Mouse (Mus musculus): ENCODE measurements around the gene Best3. TPM values are rescaled to one million over a fixed set of nuclear protein-coding genes. Genes with fewer than 3 reads are reported as not detected.

The Best3 gene
- polyA plus RNA-seq, 1 experiment from 2014 or later: 0.20 TPM

DNA sequence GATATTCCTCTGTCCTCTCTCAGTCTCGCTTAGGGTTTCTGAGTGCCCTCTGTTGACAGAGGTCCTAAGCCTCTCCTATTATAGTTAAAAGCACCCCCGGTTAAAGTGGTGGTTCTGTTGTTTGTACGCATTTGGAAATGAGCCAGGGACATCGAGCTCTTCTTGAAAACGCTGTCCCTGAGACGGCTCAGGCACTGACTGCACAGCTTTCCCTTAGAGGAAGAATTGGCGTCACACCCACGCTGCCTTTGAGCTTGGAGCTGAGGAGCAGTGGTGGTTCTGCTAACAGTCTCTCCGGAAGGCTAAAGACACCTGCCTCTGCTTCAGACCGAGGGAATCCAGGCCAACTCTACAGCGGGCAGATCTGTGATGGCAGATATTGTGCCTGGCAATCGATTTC lies 14.9 kb downstream of the Best3 start:
- 73% methylated on average over 12 of the region's 12 CpGs for WGBS

DNA sequence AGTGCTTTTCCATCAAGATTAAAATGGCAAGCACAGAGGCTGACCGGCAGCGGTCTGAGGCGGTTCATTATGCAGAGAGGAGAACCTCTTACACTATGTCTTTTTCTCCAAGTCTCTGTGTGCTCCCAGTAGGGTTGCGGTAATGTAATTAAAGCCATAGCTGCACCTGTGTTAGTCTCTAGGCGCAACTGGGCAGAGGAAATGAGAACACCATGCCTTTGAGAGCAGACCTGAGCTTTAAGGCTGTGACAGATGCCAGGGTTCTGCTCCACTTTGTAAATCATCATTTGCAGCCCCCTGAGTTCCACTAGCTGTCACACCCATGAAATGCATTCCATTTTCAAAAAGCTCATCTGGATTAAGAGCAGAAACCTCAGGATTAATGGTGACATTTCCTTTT lies 18.6 kb downstream of the Best3 start:
- WGBS: 82% methylated on average over 5 of the region's 5 CpGs
- no peaks in the 10 kb centered on the region for H3K27me3 ChIP-seq (ENCODE audit: control insufficient read depth, insufficient read depth, low read length)
- ATAC-seq (replicated peaks; ENCODE audit: insufficient number of reproducible peaks, low FRiP score, low TSS enrichment, low read depth): no peak
- no peaks in the 10 kb centered on the region for H3K36me3 ChIP-seq (replicated peaks; ENCODE audit: control insufficient read depth, insufficient read depth, low read depth, low read length)
- no peak overlapping the region for H3K4me3 ChIP-seq (ENCODE audit: low read depth, low read length)
- H3K4me1 ChIP-seq (ENCODE audit: control insufficient read depth, insufficient read depth, low read length): no peaks in the 10 kb centered on the region
- no peak overlapping the region for H3K4me2 ChIP-seq (ENCODE audit: low read depth, low read length)
- no peak overlapping the region for H3K27ac ChIP-seq (replicated peaks; ENCODE audit: low read depth, low read length)
- H3K9me3 ChIP-seq (replicated peaks; ENCODE audit: control insufficient read depth, low read length): no peaks in the 10 kb centered on the region
- H3K9ac ChIP-seq (replicated peaks; ENCODE audit: low read length): no peak overlapping the region
- no peak for DNase-seq (ENCODE audit: low spot score)

More for the DNA sequence above, 14.9 kb downstream of the Best3 start:
- H3K27me3 ChIP-seq (ENCODE audit: control insufficient read depth, insufficient read depth, low read length): no peaks in the 10 kb centered on the region
- no peaks in the 10 kb centered on the region for H3K4me1 ChIP-seq (ENCODE audit: control insufficient read depth, insufficient read depth, low read length)
- no peak overlapping the region for H3K4me2 ChIP-seq (ENCODE audit: low read depth, low read length)
- no peak overlapping the region for H3K9ac ChIP-seq (replicated peaks; ENCODE audit: low read length)
- no peak overlapping the region for H3K4me3 ChIP-seq (ENCODE audit: low read depth, low read length)
- H3K36me3 ChIP-seq (replicated peaks; ENCODE audit: control insufficient read depth, insufficient read depth, low read depth, low read length): no peaks in the 10 kb centered on the region
- no peak overlapping the region for H3K27ac ChIP-seq (replicated peaks; ENCODE audit: low read depth, low read length)
- no peak for DNase-seq (ENCODE audit: low spot score)
- no peaks in the 10 kb centered on the region for H3K9me3 ChIP-seq (replicated peaks; ENCODE audit: control insufficient read depth, low read length)
- no peak for ATAC-seq (replicated peaks; ENCODE audit: insufficient number of reproducible peaks, low FRiP score, low TSS enrichment, low read depth)

DNA sequence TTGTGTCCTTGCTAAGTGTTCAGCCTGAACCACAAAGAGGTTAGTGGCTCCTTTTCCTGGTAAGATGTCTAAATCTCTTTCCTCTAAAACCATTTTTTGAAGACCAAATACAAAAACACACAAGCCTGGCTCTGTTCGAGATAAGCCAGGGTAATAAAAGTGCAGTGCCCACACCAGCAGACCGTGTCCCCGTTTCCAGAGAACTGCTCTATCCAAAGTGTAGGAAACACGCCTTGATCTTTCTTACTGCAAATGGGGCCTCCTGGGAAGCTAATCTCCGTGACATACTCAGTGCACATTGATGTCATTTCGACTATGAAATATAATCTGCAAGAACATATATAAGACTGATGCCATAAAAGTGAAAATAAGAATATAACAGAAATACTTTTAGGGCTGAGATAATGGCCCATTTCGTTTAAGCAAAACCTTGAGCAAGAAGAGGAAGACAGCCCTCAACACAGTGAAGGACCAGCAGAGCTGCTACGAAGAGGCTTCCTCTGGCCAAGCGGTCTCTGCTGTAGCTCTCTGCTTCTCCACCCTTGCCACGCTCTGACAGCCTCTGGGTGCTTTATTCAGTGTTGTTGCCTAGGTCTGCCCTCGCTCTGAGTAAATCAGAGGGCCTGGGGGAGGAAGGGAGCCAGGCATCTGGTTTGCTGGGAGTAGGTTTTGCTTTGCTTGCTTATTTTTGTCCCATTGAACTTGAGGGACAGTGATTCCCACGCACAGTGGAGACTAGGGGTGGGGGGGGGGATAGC lies 19.8 kb downstream of the Best3 start:
- Histone ChIP-seq H3K4me3 (ENCODE audit: low read depth, low read length) (no peak overlapping the region), H3K9me3 (replicated peaks; ENCODE audit: control insufficient read depth, low read length) (no peaks in the 10 kb centered on the region), H3K4me2 (ENCODE audit: low read depth, low read length) (no peak overlapping the region), H3K36me3 (replicated peaks; ENCODE audit: control insufficient read depth, insufficient read depth, low read depth, low read length) (no peaks in the 10 kb centered on the region), H3K27me3 (ENCODE audit: control insufficient read depth, insufficient read depth, low read length) (no peaks in the 10 kb centered on the region), H3K4me1 (ENCODE audit: control insufficient read depth, insufficient read depth, low read length) (no peaks in the 10 kb centered on the region), H3K9ac (replicated peaks; ENCODE audit: low read length) (no peak overlapping the region), H3K27ac (replicated peaks; ENCODE audit: low read depth, low read length) (no peak overlapping the region)
- ATAC-seq (replicated peaks; ENCODE audit: insufficient number of reproducible peaks, low FRiP score, low TSS enrichment, low read depth) (no peak), DNase-seq (ENCODE audit: low spot score) (no peak)
- 74% methylated on average over 12 of the region's 12 CpGs for WGBS

DNA sequence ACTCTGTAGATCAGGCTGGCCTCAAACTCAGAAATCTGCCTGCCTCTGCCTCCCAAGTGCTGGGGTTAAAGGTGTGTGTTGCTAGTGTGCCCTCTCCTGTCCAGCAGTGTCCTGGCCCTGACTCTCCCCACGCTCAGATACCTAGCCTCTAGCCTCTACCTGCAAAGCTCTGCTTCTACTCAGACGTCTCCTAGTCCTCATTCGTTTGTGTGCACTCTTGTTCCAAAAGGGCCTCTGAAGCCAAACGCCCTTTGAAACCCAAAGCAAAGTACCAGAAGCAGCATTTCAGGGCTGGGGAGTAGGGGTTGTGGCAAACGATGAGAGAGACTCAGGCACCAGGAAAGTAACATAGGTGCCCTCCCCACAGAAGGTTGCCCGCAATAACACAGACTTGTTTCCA lies 23.6 kb downstream of the Best3 start:
- no peaks in the 10 kb centered on the region; the same call in 1 of the 2 replicates for H3K4me1 ChIP-seq (ENCODE audit: control insufficient read depth, insufficient read depth, low read length)
- no peaks in the 10 kb centered on the region for H3K36me3 ChIP-seq (replicated peaks; ENCODE audit: control insufficient read depth, insufficient read depth, low read depth, low read length)
- H3K9me3 ChIP-seq (replicated peaks; ENCODE audit: control insufficient read depth, low read length): no peaks in the 10 kb centered on the region
- H3K4me3 ChIP-seq (ENCODE audit: low read depth, low read length): no peak overlapping the region
- DNase-seq (ENCODE audit: low spot score) (no peak), ATAC-seq (replicated peaks; ENCODE audit: insufficient number of reproducible peaks, low FRiP score, low TSS enrichment, low read depth) (no peak)
- 84% methylated on average over 6 of the region's 6 CpGs for WGBS
- H3K9ac ChIP-seq (replicated peaks; ENCODE audit: low read length): no peak overlapping the region
- no peaks in the 10 kb centered on the region for H3K27me3 ChIP-seq (ENCODE audit: control insufficient read depth, insufficient read depth, low read length)
- H3K4me2 ChIP-seq (ENCODE audit: low read depth, low read length): no peak overlapping the region
- no peak overlapping the region for H3K27ac ChIP-seq (replicated peaks; ENCODE audit: low read depth, low read length)

DNA sequence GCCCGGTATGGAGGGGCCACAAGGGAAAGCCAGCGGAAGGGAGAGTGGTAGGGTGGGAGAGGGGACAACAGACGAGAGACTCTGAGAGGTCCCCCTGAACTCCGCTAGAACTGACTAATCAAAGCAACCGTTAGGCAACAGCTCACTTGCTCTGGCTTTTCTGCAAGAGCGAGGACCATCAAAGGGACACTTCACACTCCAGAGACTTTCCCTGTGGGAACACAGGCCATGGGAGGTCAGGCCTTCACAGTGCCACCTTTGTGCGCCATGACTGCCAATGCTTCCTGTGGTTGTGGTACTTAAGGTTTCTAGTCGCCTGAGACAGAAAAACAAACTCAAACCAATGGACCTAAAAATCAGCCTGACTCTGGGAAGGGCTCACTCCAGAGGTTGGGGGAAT lies 24.9 kb downstream of the Best3 start:
- no peaks in the 10 kb centered on the region for H3K9me3 ChIP-seq (replicated peaks; ENCODE audit: control insufficient read depth, low read length)
- H3K9ac ChIP-seq (replicated peaks; ENCODE audit: low read length): no peak overlapping the region
- DNase-seq (ENCODE audit: low spot score) (no peak), ATAC-seq (replicated peaks; ENCODE audit: insufficient number of reproducible peaks, low FRiP score, low TSS enrichment, low read depth) (no peak)
- no peak overlapping the region for H3K4me3 ChIP-seq (ENCODE audit: low read depth, low read length)
- H3K4me2 ChIP-seq (ENCODE audit: low read depth, low read length): no peak overlapping the region
- 28% methylated on average over 8 of the region's 8 CpGs for WGBS
- no peaks in the 10 kb centered on the region for H3K36me3 ChIP-seq (replicated peaks; ENCODE audit: control insufficient read depth, insufficient read depth, low read depth, low read length)
- no peaks in the 10 kb centered on the region; the same call in 1 of the 2 replicates for H3K4me1 ChIP-seq (ENCODE audit: control insufficient read depth, insufficient read depth, low read length)
- H3K27ac ChIP-seq (replicated peaks; ENCODE audit: low read depth, low read length): no peak overlapping the region
- H3K27me3 ChIP-seq (ENCODE audit: control insufficient read depth, insufficient read depth, low read length): no peaks in the 10 kb centered on the region

DNA sequence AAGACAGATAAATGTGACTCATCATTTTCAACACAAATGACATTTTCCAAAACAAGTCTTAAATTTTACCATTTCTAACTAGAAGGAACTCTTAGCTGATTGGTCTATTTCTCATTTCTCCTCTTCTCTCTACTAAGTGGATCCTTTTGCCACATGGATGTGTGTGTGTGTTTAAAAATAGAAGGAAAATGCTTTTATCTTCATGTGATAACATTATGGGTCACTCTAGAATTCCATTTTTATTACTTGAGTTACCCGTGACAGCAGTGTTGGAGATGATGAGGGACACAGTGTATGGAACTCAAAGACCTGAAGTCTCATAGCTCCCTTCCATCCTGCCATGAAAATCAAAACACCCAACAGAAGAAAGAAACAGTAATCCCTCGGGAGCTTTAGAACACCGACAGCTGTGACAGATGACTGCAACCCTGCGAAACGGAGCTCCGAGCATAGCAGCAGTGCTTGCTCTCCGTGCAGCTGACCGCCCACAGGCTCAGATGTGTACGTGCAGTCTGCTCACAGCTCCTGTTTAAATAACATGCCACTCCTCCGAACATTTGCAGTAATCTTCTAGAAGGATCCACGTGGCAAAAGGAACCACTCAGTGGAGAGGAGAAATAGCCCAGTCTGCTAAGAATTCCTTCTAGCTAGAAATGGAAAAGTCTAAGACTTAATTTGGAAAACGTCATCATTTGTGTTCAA lies 27.7 kb downstream of the Best3 start:
- no peak overlapping the region for H3K27ac ChIP-seq (replicated peaks; ENCODE audit: low read depth, low read length)
- H3K4me3 ChIP-seq (ENCODE audit: low read depth, low read length): no peak overlapping the region
- DNase-seq (ENCODE audit: low spot score): peak; percentile 54
- no peak overlapping the region for H3K4me2 ChIP-seq (ENCODE audit: low read depth, low read length)
- no peak overlapping the region for H3K9ac ChIP-seq (replicated peaks; ENCODE audit: low read length)
- no peaks in the 10 kb centered on the region; the same call in 1 of the 2 replicates for H3K4me1 ChIP-seq (ENCODE audit: control insufficient read depth, insufficient read depth, low read length)
- 32% methylated on average over 12 of the region's 12 CpGs for WGBS
- no peaks in the 10 kb centered on the region for H3K9me3 ChIP-seq (replicated peaks; ENCODE audit: control insufficient read depth, low read length)
- no peaks in the 10 kb centered on the region for H3K36me3 ChIP-seq (replicated peaks; ENCODE audit: control insufficient read depth, insufficient read depth, low read depth, low read length)
- ATAC-seq (replicated peaks; ENCODE audit: insufficient number of reproducible peaks, low FRiP score, low TSS enrichment, low read depth): peak; percentile 78
- H3K27me3 ChIP-seq (ENCODE audit: control insufficient read depth, insufficient read depth, low read length): no peaks in the 10 kb centered on the region

DNA sequence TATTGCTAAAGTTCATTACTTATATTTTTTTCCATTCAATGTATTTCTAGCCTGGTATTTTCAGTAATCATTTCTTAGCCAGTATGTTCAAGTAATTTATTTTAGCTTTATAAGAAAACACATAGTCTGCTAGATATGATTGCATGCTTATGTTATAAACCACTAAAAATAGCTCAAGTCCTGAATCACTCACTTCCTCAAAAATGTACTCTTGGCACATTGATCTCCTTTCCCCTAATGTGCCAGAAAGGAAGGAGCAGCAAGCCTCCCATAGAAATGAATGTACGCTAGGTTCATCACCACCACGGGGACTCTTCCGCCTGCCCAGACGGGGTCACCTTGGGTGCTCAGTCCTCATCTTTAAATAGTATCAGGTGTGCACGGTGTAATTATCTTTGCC lies 28.5 kb downstream of the Best3 start:
- Histone ChIP-seq H3K4me2 (ENCODE audit: low read depth, low read length) (no peak overlapping the region), H3K27me3 (ENCODE audit: control insufficient read depth, insufficient read depth, low read length) (no peaks in the 10 kb centered on the region), H3K36me3 (replicated peaks; ENCODE audit: control insufficient read depth, insufficient read depth, low read depth, low read length) (no peaks in the 10 kb centered on the region), H3K4me1 (ENCODE audit: control insufficient read depth, insufficient read depth, low read length) (no peaks in the 10 kb centered on the region; the same call in 1 of the 2 replicates), H3K9me3 (replicated peaks; ENCODE audit: control insufficient read depth, low read length) (no peaks in the 10 kb centered on the region), H3K9ac (replicated peaks; ENCODE audit: low read length) (no peak overlapping the region), H3K27ac (replicated peaks; ENCODE audit: low read depth, low read length) (no peak overlapping the region), H3K4me3 (ENCODE audit: low read depth, low read length) (no peak overlapping the region)
- no peak for ATAC-seq (replicated peaks; ENCODE audit: insufficient number of reproducible peaks, low FRiP score, low TSS enrichment, low read depth)
- no peak for DNase-seq (ENCODE audit: low spot score)
- WGBS: 92% methylated on average over 5 of the region's 5 CpGs

DNA sequence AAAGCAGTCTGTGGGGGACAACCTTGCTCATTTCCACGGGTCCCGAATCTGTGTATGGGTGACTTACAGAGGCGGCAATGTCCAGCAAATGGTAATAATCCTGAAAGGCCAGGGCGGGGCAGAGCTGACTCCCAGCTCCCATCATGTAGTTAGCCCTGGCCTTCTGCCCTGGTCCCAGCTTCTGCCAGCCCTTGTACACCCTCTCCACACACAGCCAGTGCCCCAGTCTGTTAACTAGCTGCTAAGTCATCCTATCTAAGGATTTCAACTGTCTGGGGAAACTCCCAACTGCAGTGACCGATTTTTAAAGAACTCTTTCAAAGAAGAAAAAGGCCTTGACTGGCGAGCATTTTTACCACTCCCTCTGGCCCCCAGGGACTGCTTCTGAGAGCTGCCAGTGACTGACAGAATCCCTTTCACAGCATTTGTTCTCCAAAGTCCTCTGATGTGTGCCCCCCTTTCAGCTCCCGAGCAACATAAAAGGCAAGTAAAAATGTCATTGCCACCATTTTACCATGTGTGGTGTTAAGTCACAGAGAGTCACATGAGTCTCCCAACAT lies 32.2 kb downstream of the Best3 start:
- no peak overlapping the region for H3K4me3 ChIP-seq (ENCODE audit: low read depth, low read length)
- H3K27ac ChIP-seq (replicated peaks; ENCODE audit: low read depth, low read length): no peak overlapping the region
- H3K4me1 ChIP-seq (ENCODE audit: control insufficient read depth, insufficient read depth, low read length): peaks cover 5% of the 10 kb centered on the region
- H3K36me3 ChIP-seq (replicated peaks; ENCODE audit: control insufficient read depth, insufficient read depth, low read depth, low read length): no peaks in the 10 kb centered on the region
- WGBS: 49% methylated on average over 7 of the region's 7 CpGs
- no peaks in the 10 kb centered on the region for H3K9me3 ChIP-seq (replicated peaks; ENCODE audit: control insufficient read depth, low read length)
- no peak overlapping the region for H3K9ac ChIP-seq (replicated peaks; ENCODE audit: low read length)
- ATAC-seq (replicated peaks; ENCODE audit: insufficient number of reproducible peaks, low FRiP score, low TSS enrichment, low read depth) (no peak), DNase-seq (ENCODE audit: low spot score) (no peak)
- H3K4me2 ChIP-seq (ENCODE audit: low read depth, low read length): no peak overlapping the region
- no peaks in the 10 kb centered on the region for H3K27me3 ChIP-seq (ENCODE audit: control insufficient read depth, insufficient read depth, low read length)
